Mouse (Mus musculus) myocyte (in vitro differentiated cells): ENCODE results near the gene Chchd2. TPM values are rescaled to one million over a fixed set of nuclear protein-coding genes. Genes with fewer than 3 reads are reported as not detected.
A peak's percentile ranks its signal among the peaks of the same experiment; 100 is the strongest.

Source experiments
- H3K27me3 ChIP-seq: one replicate; pipeline ENCODE4 v1.6.1; 2011; ENCODE audit not compliant: control insufficient read depth, insufficient read depth, insufficient read length
- H3K36me3 ChIP-seq: one replicate; pipeline ENCODE4 v1.6.1; 2011; ENCODE audit not compliant: control insufficient read depth, insufficient read depth
- H3K4me2 ChIP-seq: one replicate; pipeline ENCODE4 v1.6.1; 2011; ENCODE audit warnings: low read depth, control low read depth
- H3K4me3 ChIP-seq: one replicate; pipeline ENCODE4 v1.5.1; 2011; ENCODE audit warnings: mild to moderate bottlenecking, control low read depth, moderate library complexity
- H3K79me2 ChIP-seq: one replicate; pipeline ENCODE4 v1.6.1; 2011; ENCODE audit not compliant: control insufficient read depth, insufficient read depth
- H3ac ChIP-seq: one replicate; pipeline ENCODE4 v1.6.1; 2011; ENCODE audit not compliant: control insufficient read depth, insufficient read length
- CEBPB ChIP-seq: IDR thresholded peaks from 2 replicates; pipeline ENCODE4 v1.6.1; 2011; ENCODE audit warnings: mild to moderate bottlenecking, moderate library complexity; ENCODE audit not compliant: poor library complexity, insufficient read depth, severe bottlenecking
- E2F4 ChIP-seq: IDR thresholded peaks from one replicate; pipeline ENCODE4 v1.6.1; 2011; ENCODE audit warnings: mild to moderate bottlenecking, control low read depth, moderate library complexity; ENCODE audit not compliant: insufficient read depth
- MAX ChIP-seq: IDR thresholded peaks from one replicate; pipeline ENCODE4 v1.6.1; 2011; ENCODE audit warnings: low read depth, mild to moderate bottlenecking, control low read depth
- MYOD1 ChIP-seq, 3 experiments: IDR thresholded peaks; one replicate each; pipeline ENCODE4 v1.6.1; 2011; ENCODE audit warnings: control low read depth in 2 of 3, low read depth in 2 of 3, mild to moderate bottlenecking in 2 of 3, moderate library complexity in 1 of 3; ENCODE audit not compliant: insufficient read length in 2 of 3, control insufficient read depth in 1 of 3
- MYOG ChIP-seq, 3 experiments: IDR thresholded peaks; one replicate each; pipeline ENCODE4 v1.6.1; 2011; ENCODE audit warnings: control low read depth in 2 of 3, low read depth in 2 of 3, mild to moderate bottlenecking in 2 of 3; ENCODE audit not compliant: insufficient read length in 2 of 3, control insufficient read depth in 1 of 3, insufficient read depth in 1 of 3
- POLR2A ChIP-seq: IDR thresholded peaks from one replicate; pipeline ENCODE4 v1.6.1; 2011; ENCODE audit warnings: low read depth, mild to moderate bottlenecking, control low read depth, moderate library complexity; ENCODE audit not compliant: insufficient read length
- POLR2AphosphoS2 ChIP-seq: IDR thresholded peaks from one replicate; pipeline ENCODE4 v1.6.1; 2011; ENCODE audit warnings: low read depth, control low read depth; ENCODE audit not compliant: insufficient read length
- REST ChIP-seq: IDR thresholded peaks from one replicate; pipeline ENCODE4 v1.6.1; 2011; ENCODE audit warnings: mild to moderate bottlenecking, control low read depth, moderate library complexity; ENCODE audit not compliant: insufficient read depth, insufficient read length
- SRF ChIP-seq: IDR thresholded peaks from one replicate; pipeline ENCODE4 v1.6.1; 2011; ENCODE audit warnings: low read depth; ENCODE audit not compliant: control insufficient read depth, insufficient read length
- TCF12 ChIP-seq: IDR thresholded peaks from one replicate; pipeline ENCODE4 v1.6.1; 2011; ENCODE audit warnings: mild to moderate bottlenecking, control low read depth; ENCODE audit not compliant: poor library complexity, insufficient read depth, severe bottlenecking
- TCF3 ChIP-seq: IDR thresholded peaks from one replicate; pipeline ENCODE4 v1.6.1; 2011; ENCODE audit warnings: low read depth, control low read depth; ENCODE audit not compliant: insufficient read length
- USF1 ChIP-seq: IDR thresholded peaks from one replicate; pipeline ENCODE4 v1.6.1; 2011; ENCODE audit warnings: low read depth, mild to moderate bottlenecking, control low read depth, moderate library complexity
- polyA plus RNA-seq: library from polyadenylated mRNA; unstranded; fragments of >200 nt; fragmentation: generic; extraction: Trizol; gene quantifications from one replicate; pipeline ENCODE4 v1.2.1, GENCODE M21; 2012; ENCODE audit warnings: missing spikeins

Chchd2 gene
- polyA plus RNA-seq, 1 experiment = 747 TPM

DNA sequence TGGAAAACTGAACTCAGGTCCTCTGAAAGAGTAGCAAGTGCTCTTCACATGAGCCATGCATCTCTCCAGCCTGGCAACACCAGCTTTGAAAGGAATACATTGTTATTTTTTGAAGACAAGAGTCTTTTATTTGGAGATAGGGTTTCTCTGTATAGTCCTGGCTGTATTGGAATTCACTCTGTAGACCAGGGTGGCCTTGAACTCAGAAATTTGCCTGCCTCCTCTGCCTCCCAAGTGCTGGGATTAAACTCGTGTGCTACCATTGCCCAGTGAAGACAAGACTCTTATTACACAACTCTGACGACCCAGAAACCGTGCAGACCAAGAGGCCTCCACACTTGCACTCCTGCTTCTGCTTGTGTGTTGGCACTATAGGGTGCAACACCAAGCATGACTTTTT lies 7.4 kb downstream of the Chchd2 start:
- Histone ChIP-seq H3K36me3 (peaks cover 33% of the 10 kb centered on the region), H3K79me2 (peaks cover 9% of the 10 kb centered on the region), H3K4me2 (no peak overlapping the region), H3K27me3 (no peaks in the 10 kb centered on the region), H3ac (no peak overlapping the region), H3K4me3 (no peak overlapping the region)
- TF ChIP-seq TCF3 (no peak), POLR2A (no peak), USF1 (no peak), TCF12 (no peak), REST (no peak), E2F4 (no peak), MYOG (IDR thresholded peaks at IDR 0.05; ENCODE audit: control insufficient read depth in 1 of 3, insufficient read depth in 1 of 3, insufficient read length in 2 of 3, low read depth in 2 of 3) (no peak), POLR2AphosphoS2 (no peak), MAX (no peak), CEBPB (no peak), SRF (no peak), MYOD1 (IDR thresholded peaks at IDR 0.05; ENCODE audit: control insufficient read depth in 1 of 3, insufficient read length in 2 of 3, low read depth in 2 of 3) (no peak)

DNA sequence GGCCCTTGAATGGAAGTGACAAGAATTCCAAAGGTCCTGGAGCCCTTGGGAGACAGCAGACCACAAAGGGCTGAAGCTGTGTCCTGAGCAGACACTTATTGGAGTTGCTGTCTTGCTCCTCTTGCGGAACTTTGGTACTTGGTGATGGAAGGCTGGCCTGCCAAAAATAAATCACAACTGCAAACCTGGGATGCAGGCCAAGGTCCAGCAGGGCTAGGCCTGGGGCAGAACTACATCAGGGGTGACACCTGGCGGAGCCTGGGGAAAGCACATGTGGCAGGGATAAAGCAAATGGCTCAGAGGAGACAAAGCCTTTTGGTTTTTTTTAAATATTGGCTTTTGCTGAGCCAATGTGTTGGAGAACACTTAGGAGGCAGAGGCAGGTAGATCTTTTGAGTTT lies 8.3 kb downstream of the Chchd2 start:
- Histone ChIP-seq H3K4me2 (no peak overlapping the region), H3K79me2 (no peaks in the 10 kb centered on the region), H3K27me3 (no peaks in the 10 kb centered on the region), H3K4me3 (no peak overlapping the region), H3K36me3 (peaks cover 26% of the 10 kb centered on the region), H3ac (no peak overlapping the region)
- TF ChIP-seq MYOD1 (IDR thresholded peaks at IDR 0.05; ENCODE audit: control insufficient read depth in 1 of 3, insufficient read length in 2 of 3, low read depth in 2 of 3) = peak in 1 of 3 experiments; percentile 3
- no peak for TF ChIP-seq CEBPB
- TF ChIP-seq MYOG (IDR thresholded peaks at IDR 0.05; ENCODE audit: control insufficient read depth in 1 of 3, insufficient read depth in 1 of 3, insufficient read length in 2 of 3, low read depth in 2 of 3) = peak in 1 of 3 experiments; percentile 7

DNA sequence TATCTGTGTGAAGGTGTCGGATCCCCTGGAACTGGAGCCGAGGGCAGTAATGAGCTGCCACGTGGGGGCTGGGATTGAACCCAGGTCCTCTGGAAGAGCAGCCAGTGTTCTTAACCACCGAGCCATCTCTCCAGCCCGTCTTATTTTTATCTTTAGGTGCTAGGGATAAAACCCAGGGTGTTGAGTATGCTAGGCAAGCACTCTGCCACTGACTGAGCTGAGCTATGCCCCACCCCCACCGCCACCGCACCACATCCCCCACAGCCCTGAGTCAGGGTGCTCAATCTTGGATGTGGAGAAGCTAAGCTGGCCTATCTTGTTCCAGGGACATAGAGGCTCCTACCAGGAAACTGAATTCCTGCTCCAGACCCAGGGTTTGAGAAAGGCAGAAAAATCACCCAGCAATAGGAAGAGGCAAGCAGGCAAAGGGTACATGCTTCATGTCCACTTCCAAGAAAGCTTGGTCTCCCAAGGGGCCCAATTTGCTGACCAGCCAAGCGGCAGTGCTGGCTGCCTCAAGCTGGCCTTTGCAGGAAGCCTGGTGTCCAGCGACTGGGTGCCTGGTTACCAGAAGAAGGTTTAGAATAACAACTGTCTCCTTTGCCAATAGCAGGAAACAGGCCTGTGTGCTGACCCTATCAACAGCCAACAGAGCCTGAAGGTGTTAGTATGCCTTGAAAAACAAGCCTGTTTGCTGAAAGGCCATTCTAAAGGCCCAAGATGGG lies 9.4 kb downstream of the Chchd2 start:
- Histone ChIP-seq H3ac (no peak overlapping the region), H3K4me3 (no peak overlapping the region), H3K4me2 (no peak overlapping the region), H3K36me3 (peaks cover 19% of the 10 kb centered on the region), H3K27me3 (no peaks in the 10 kb centered on the region), H3K79me2 (no peaks in the 10 kb centered on the region)
- TF ChIP-seq USF1 = no peak
- TF ChIP-seq CEBPB = no peak
- TF ChIP-seq REST = no peak
- no peak for TF ChIP-seq SRF
- no peak for TF ChIP-seq TCF3
- TF ChIP-seq MYOD1 (IDR thresholded peaks at IDR 0.05; ENCODE audit: control insufficient read depth in 1 of 3, insufficient read length in 2 of 3, low read depth in 2 of 3) = no peak
- no peak for TF ChIP-seq TCF12
- no peak for TF ChIP-seq MAX
- TF ChIP-seq E2F4 = no peak
- no peak for TF ChIP-seq MYOG (IDR thresholded peaks at IDR 0.05; ENCODE audit: control insufficient read depth in 1 of 3, insufficient read depth in 1 of 3, insufficient read length in 2 of 3, low read depth in 2 of 3)
- TF ChIP-seq POLR2AphosphoS2 = no peak

DNA sequence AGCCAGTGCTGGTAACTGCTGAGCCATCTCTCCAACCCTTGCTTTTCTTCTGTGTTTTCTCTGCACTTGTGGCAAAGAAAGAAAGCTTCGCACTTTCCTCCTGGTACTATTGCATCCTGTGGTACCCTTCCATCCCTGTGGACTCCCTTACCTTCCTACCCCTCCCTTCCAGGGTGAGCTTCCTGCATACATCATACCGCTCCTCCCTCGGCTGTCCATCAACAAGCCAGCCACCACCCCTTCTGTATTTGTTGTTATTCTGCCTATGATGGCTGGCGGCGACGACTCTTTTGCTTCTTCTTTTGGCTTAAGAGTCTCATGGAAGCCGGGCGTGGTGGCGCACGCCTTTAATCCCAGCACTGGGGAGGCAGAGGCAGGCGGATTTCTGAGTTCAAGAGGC lies 12.2 kb downstream of the Chchd2 start:
- no peak overlapping the region for H3ac ChIP-seq
- H3K4me2 ChIP-seq = no peak overlapping the region
- no peaks in the 10 kb centered on the region for H3K36me3 ChIP-seq
- TF ChIP-seq REST (no peak), E2F4 (no peak)
- no peak overlapping the region for H3K4me3 ChIP-seq
- no peaks in the 10 kb centered on the region for H3K27me3 ChIP-seq
- H3K79me2 ChIP-seq = no peaks in the 10 kb centered on the region

DNA sequence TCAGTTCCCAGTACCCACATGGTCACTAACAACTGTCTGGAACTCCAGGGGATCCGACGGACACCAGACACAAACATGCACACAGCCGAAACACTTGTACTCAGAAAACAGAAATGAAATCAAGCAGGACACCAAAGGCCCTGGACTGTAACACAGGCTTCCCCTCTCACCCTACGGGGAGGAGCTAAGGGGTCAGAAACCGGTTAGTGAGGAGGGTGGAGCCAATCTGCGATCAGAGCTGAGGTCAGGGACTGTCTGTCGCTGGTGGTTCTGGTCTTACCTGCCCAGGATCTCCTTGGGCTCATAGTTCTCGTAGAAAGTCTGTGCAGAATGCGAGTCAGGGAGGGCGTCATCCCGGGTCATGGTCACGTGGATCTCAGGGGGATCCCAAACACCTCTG lies 13.3 kb downstream of the Chchd2 start:
- no peak for TF ChIP-seq MYOG (IDR thresholded peaks at IDR 0.05; ENCODE audit: control insufficient read depth in 1 of 3, insufficient read depth in 1 of 3, insufficient read length in 2 of 3, low read depth in 2 of 3)
- TF ChIP-seq USF1 = no peak
- no peak for TF ChIP-seq E2F4
- TF ChIP-seq TCF3 = no peak
- TF ChIP-seq MAX = no peak
- TF ChIP-seq REST = no peak
- no peak for TF ChIP-seq POLR2A
- no peak for TF ChIP-seq CEBPB
- TF ChIP-seq POLR2AphosphoS2 = no peak
- TF ChIP-seq MYOD1 (IDR thresholded peaks at IDR 0.05; ENCODE audit: control insufficient read depth in 1 of 3, insufficient read length in 2 of 3, low read depth in 2 of 3) = no peak
- TF ChIP-seq SRF = no peak
- no peak for TF ChIP-seq TCF12
- H3K4me3 ChIP-seq = no peak overlapping the region
- no peaks in the 10 kb centered on the region for H3K36me3 ChIP-seq

More for the DNA sequence above, 13.3 kb downstream of the Chchd2 start:
- H3K79me2 ChIP-seq = no peaks in the 10 kb centered on the region
- no peak overlapping the region for H3K4me2 ChIP-seq
- H3ac ChIP-seq = no peak overlapping the region
- H3K27me3 ChIP-seq = no peaks in the 10 kb centered on the region
